Mouse (Mus musculus) heart, adult 2 months (tissue): ENCODE results near the gene Prpf31. TPM values are rescaled to one million over a fixed set of nuclear protein-coding genes. Genes with fewer than 3 reads are reported as not detected.

Experiments
- DNase-seq, 2 experiments: peaks; one replicate each; pipeline ENCODE4 v3.0.0; 2021
- H3K27ac ChIP-seq: fragments of 200-600 bp; 2 replicates; pipeline ENCODE4 v1.8.1; 2022
- H3K27me3 ChIP-seq: fragments of 200-500 bp; 2 replicates; pipeline ENCODE4 v1.6.1; 2012; ENCODE audit warnings: mild to moderate bottlenecking, low read length, inconsistent platforms, mixed read lengths; ENCODE audit not compliant: control insufficient read depth, insufficient read depth
- H3K36me3 ChIP-seq: fragments of 200-500 bp; 2 replicates; pipeline ENCODE4 v1.6.1; 2012; ENCODE audit warnings: low read length, inconsistent platforms; ENCODE audit not compliant: control insufficient read depth, insufficient read depth
- H3K4me1 ChIP-seq: fragments of 200-500 bp; 2 replicates; pipeline ENCODE4 v1.6.1; 2011; ENCODE audit warnings: low read length; ENCODE audit not compliant: control insufficient read depth, insufficient read depth
- H3K4me3 ChIP-seq: fragments of 200-600 bp; 2 replicates; pipeline ENCODE4 v1.8.1; 2022
- H3K79me2 ChIP-seq: fragments of 200-500 bp; replicated peaks from 2 replicates; pipeline ENCODE4 v1.6.1; 2012; ENCODE audit warnings: mild to moderate bottlenecking, inconsistent platforms, low read length, moderate library complexity, mixed read lengths; ENCODE audit not compliant: control insufficient read depth, insufficient read depth
- H3K9ac ChIP-seq: fragments of 200-500 bp; 2 replicates; pipeline ENCODE4 v1.6.1; 2012; ENCODE audit warnings: low read depth, mild to moderate bottlenecking, control low read depth, inconsistent platforms, low read length, mixed read lengths
- CTCF ChIP-seq: fragments of 200-600 bp; IDR thresholded peaks from 2 replicates; pipeline ENCODE4 v1.8.1; 2022; ENCODE audit warnings: antibody characterized with exemption, mild to moderate bottlenecking, moderate library complexity
- EP300 ChIP-seq: fragments of 200-500 bp; IDR thresholded peaks from 2 replicates; pipeline ENCODE4 v1.6.1; 2011; ENCODE audit warnings: low read depth, low read length, control low read depth; ENCODE audit not compliant: insufficient read depth
- POLR2A ChIP-seq: fragments of 200-500 bp; IDR thresholded peaks from 2 replicates; pipeline ENCODE4 v1.6.1; 2011; ENCODE audit warnings: mild to moderate bottlenecking, low read depth, low read length, control low read depth; ENCODE audit not compliant: insufficient read depth
- WGBS: fragments of 180-500 bp; shearing (Covaris S2); methylation state at CpG from one replicate; pipeline ENCODE4 v1.1.7; 2018; 5-methylcytosine and 5-hydroxymethylcytosine counted together
- intact Hi-C: fragments of 180-260 bp; cut with DNase I; formaldehyde crosslinking; loops from one replicate; pipeline ENCODE4 v1.15.1; 2025
- polyA plus RNA-seq: library from polyadenylated mRNA; depleted of rRNA; stranded (reverse); fragments of >200 nt; gene quantifications from 2 replicates; pipeline ENCODE4 v1.2.3, GENCODE M21; 2012
- total RNA-seq, 2 experiments: library from RNA; stranded (reverse); gene quantifications; 2 replicates each; pipeline ENCODE4 v1.2.3; 2021

Gene Prpf31
- total and polyA plus RNA-seq, 3 experiments = 21.5 to 24.4 (median 24.1) TPM

- no peaks in the 10 kb centered on the region for H3K79me2 ChIP-seq
- DNase-seq = no peak
- 63% methylated on average over 3 of the region's 3 CpGs for WGBS
- TF ChIP-seq CTCF (no peak), EP300 (no peak)
- no peaks in the 10 kb centered on the region for H3K36me3 ChIP-seq
- no peaks in the 10 kb centered on the region for H3K27me3 ChIP-seq
- intact Hi-C loops = no loop called here
- H3K27ac ChIP-seq = no peak overlapping the region
- peaks cover 4% of the 10 kb centered on the region for H3K4me1 ChIP-seq
- no peak overlapping the region for H3K9ac ChIP-seq
- no peak overlapping the region for H3K4me3 ChIP-seq
Measured at GRCm38 (mm10) chr7:3614021-3614420, 15.8 kb upstream of the Prpf31 start.

- WGBS = 82% methylated on average over 4 of the region's 4 CpGs
- Histone ChIP-seq H3K27me3 (no peaks in the 10 kb centered on the region), H3K9ac (no peak within 1 kb of the TSS), H3K4me1 (no peaks in the 10 kb centered on the region), H3K27ac (peak within 1 kb of the TSS; percentile 81; the same call in 1 of the 2 replicates), H3K36me3 (no peaks in the 10 kb centered on the region), H3K79me2 (no peaks in the 10 kb centered on the region), H3K4me3 (peak within 1 kb of the TSS; percentile 92; the same call in 1 of the 2 replicates)
- intact Hi-C loops = no loop called here
- no peak for DNase-seq
- no peak for TF ChIP-seq POLR2A
- no peak for TF ChIP-seq CTCF
- no peak for TF ChIP-seq EP300
Measured at GRCm38 (mm10) chr7:3616057-3616388, 13.8 kb upstream of the Prpf31 start, which contains the start of gene Oscar. TSS of gene Oscar (minus strand) at chr7:3616157.

- no peaks in the 10 kb centered on the region for H3K4me1 ChIP-seq
- H3K27me3 ChIP-seq = no peaks in the 10 kb centered on the region
- H3K79me2 ChIP-seq = no peaks in the 10 kb centered on the region
- no peak for DNase-seq
- no peak overlapping the region for H3K9ac ChIP-seq
- TF ChIP-seq POLR2A (no peak), EP300 (no peak), CTCF (peak; percentile 65)
- intact Hi-C loops = loop anchor here (1.0 kb wide), 1 partner anchor 13 kb away; the partner anchor contains the start of genes Prpf31 and Tfpt
- H3K36me3 ChIP-seq = no peaks in the 10 kb centered on the region
- peak overlapping the region; percentile 81; the same call in 1 of the 2 replicates for H3K27ac ChIP-seq
- 41% methylated on average over 6 of the region's 6 CpGs for WGBS
- H3K4me3 ChIP-seq = peak overlapping the region; percentile 92; the same call in 1 of the 2 replicates
Measured at GRCm38 (mm10) chr7:3616389-3617241, 13.2 kb upstream of the Prpf31 start.

- peak; percentile 94 for TF ChIP-seq POLR2A
- TF ChIP-seq CTCF = no peak
- 0 out of 2 replicates have a peak, but pooled peaks have one; percentile 17 for TF ChIP-seq EP300
- Histone ChIP-seq H3K9ac (peak within 1 kb of the TSS; percentile 67), H3K27me3 (no peaks in the 10 kb centered on the region), H3K79me2 (no peaks in the 10 kb centered on the region), H3K36me3 (no peaks in the 10 kb centered on the region), H3K27ac (peak within 1 kb of the TSS; percentile 81), H3K4me1 (no peaks in the 10 kb centered on the region), H3K4me3 (peak within 1 kb of the TSS; percentile 92)
- intact Hi-C loops = loop anchor here (1.0 kb wide), 1 partner anchor 12 kb away; the partner anchor contains the start of genes Prpf31 and Tfpt
- WGBS = 1% methylated on average over 32 of the region's 32 CpGs
- peak; percentile 86 to 90 for DNase-seq
Measured at GRCm38 (mm10) chr7:3617242-3617995, 12.4 kb upstream of the Prpf31 start, which contains the start of gene Ndufa3. TSS of gene Ndufa3 (plus strand) at chr7:3617373.

GRCm38 (mm10) chr7:3629030-3629429 lies 755 bp upstream of the Prpf31 start:
- no peak for DNase-seq
- peak overlapping the region; percentile 95 for H3K27ac ChIP-seq
- no peaks in the 10 kb centered on the region for H3K36me3 ChIP-seq
- no peaks in the 10 kb centered on the region for H3K27me3 ChIP-seq
- peaks cover 5% of the 10 kb centered on the region; the same call in 1 of the 2 replicates for H3K4me1 ChIP-seq
- H3K4me3 ChIP-seq = peak overlapping the region; percentile 90
- intact Hi-C loops = loop anchor here (1.0 to 10.0 kb wide), 3 partner anchors 12 to 816 kb away; partner anchors contain the start of genes Mboat7, Ndufa3, Rdh13 and Tsen34
- H3K79me2 ChIP-seq = 0 out of 2 replicates have a peak, but pooled peaks cover 2% of the 10 kb centered on the region
- H3K9ac ChIP-seq = peak overlapping the region; percentile 60
- TF ChIP-seq CTCF (no peak), POLR2A (no peak), EP300 (no peak)
- WGBS = 34% methylated on average over 4 of the region's 4 CpGs
